Mouse (Mus musculus): ENCODE data around the gene Opa1.

GRCm38 (mm10) chr16:29560454-29560853, 18.7 kb upstream of the Opa1 start:
- TF ChIP-seq MYOD1 (IDR thresholded peaks at IDR 0.05; ENCODE audit: control insufficient read depth in 1 of 3, insufficient read length in 2 of 3, low read depth in 2 of 3), result no peak
- no peak for TF ChIP-seq REST (IDR thresholded peaks at IDR 0.05; ENCODE audit: insufficient read depth, insufficient read length)

Measured in myocyte (in vitro differentiated cells).